Mouse (Mus musculus): ENCODE measurements at regions not wholly inside any gene's neighbourhood (a gene's known extent, or its start where the extent isn't known, plus 50 kb on each side); places are given as distances from the start of the nearest gene placed in this dataset.

DNA sequence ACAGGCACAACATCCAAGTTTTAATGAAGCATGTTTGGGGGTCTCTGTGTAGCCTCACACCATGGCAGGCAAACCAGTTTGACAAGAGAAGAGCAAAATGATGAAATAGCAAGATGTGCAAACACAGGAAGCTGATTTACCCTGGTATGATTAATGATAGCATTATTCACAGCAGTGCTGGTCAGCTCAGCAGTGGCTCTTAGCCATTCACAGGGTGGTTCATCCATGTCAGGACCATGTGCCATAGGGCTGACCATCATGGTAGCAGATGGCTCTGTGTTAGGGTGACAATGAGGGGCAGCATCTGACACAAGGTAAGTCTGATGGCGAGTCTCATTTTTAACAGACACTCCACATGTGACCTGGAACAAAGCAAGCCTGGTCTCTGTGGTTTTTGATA lies 443.1 kb upstream of the Arpp21 start:
- no peak for TF ChIP-seq GATA4 (IDR thresholded peaks at IDR 0.05; ENCODE audit: insufficient replicate concordance, low read length)

DNA sequence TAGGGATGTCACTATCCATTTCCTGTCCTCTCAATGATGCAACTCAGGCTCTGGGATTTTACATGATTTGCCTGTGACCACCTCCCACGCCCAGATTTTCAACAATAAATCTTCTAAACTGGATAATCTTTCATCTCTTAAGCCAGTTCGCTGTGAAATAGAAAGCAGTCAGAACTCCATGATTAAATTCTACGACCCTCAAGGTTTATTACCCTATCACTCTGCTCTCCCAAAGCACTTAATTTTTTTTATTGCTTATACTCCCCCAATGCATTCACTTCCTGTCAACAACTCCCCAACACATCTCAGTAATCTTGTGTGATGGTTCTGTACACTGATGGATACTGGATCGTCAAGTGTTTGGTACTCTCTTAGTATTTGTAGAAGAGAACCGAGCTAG lies 439.5 kb upstream of the Arpp21 start:
- no peak for TF ChIP-seq GATA4 (IDR thresholded peaks at IDR 0.05; ENCODE audit: insufficient replicate concordance, low read length)

Data from liver, adult (tissue).